Mouse (Mus musculus): ENCODE results near the gene Ppp1r3d.

Gene Ppp1r3d

GRCm38 (mm10) chr2:178414261-178415149 is at the start of gene Ppp1r3d, which contains the start of gene Fam217b:
Ppp1r3d (minus strand) TSS chr2:178414472.
Fam217b (plus strand) TSS chr2:178414524.
- peak; percentile 43 for DNase-seq (ENCODE audit: low spot score)

- DNase-seq (ENCODE audit: low spot score): no peak
Observed at GRCm38 (mm10) chr2:178460353-178460752, 46.1 kb upstream of the Ppp1r3d start.

- DNase-seq (ENCODE audit: low spot score): no peak
Observed at GRCm38 (mm10) chr2:178457414-178457813, 43.1 kb upstream of the Ppp1r3d start.

GRCm38 (mm10) chr2:178454664-178455516 is 40.6 kb upstream of the Ppp1r3d start:
- DNase-seq (ENCODE audit: low spot score): peak; percentile 24

- DNase-seq (ENCODE audit: low spot score): no peak
Observed at GRCm38 (mm10) chr2:178450961-178451360, 36.7 kb upstream of the Ppp1r3d start.

GRCm38 (mm10) chr2:178450236-178450635 is 36.0 kb upstream of the Ppp1r3d start:
- DNase-seq (ENCODE audit: low spot score): no peak

GRCm38 (mm10) chr2:178449386-178449785 is 35.1 kb upstream of the Ppp1r3d start:
- no peak for DNase-seq (ENCODE audit: low spot score)

- no peak for DNase-seq (ENCODE audit: low spot score)
Observed at GRCm38 (mm10) chr2:178437311-178437710, 23.0 kb upstream of the Ppp1r3d start.

- no peak for DNase-seq (ENCODE audit: low spot score)
Observed at GRCm38 (mm10) chr2:178433903-178434302, 19.6 kb upstream of the Ppp1r3d start.

GRCm38 (mm10) chr2:178433495-178433894 is 19.2 kb upstream of the Ppp1r3d start:
- no peak for DNase-seq (ENCODE audit: low spot score)

GRCm38 (mm10) chr2:178430231-178430630 is 16.0 kb upstream of the Ppp1r3d start, which contains the start of gene Cdh26:
Cdh26 (plus strand) TSS chr2:178430531.
- DNase-seq (ENCODE audit: low spot score): no peak

- no peak for DNase-seq (ENCODE audit: low spot score)
Observed at GRCm38 (mm10) chr2:178429426-178429825, 15.2 kb upstream of the Ppp1r3d start.

GRCm38 (mm10) chr2:178428676-178429075 is 14.4 kb upstream of the Ppp1r3d start:
- no peak for DNase-seq (ENCODE audit: low spot score)

- no peak for DNase-seq (ENCODE audit: low spot score)
Observed at GRCm38 (mm10) chr2:178428183-178428582, 13.9 kb upstream of the Ppp1r3d start.

GRCm38 (mm10) chr2:178427181-178427580 is 12.9 kb upstream of the Ppp1r3d start:
- no peak for DNase-seq (ENCODE audit: low spot score)

- no peak for DNase-seq (ENCODE audit: low spot score)
Observed at GRCm38 (mm10) chr2:178426229-178426628, 12.0 kb upstream of the Ppp1r3d start.

- no peak for DNase-seq (ENCODE audit: low spot score)
Observed at GRCm38 (mm10) chr2:178423223-178423622, 9.0 kb upstream of the Ppp1r3d start.

- no peak for DNase-seq (ENCODE audit: low spot score)
Observed at GRCm38 (mm10) chr2:178422186-178422585, 7.9 kb upstream of the Ppp1r3d start.

GRCm38 (mm10) chr2:178421603-178422002 is 7.3 kb upstream of the Ppp1r3d start:
- no peak for DNase-seq (ENCODE audit: low spot score)

GRCm38 (mm10) chr2:178420576-178420975 is 6.3 kb upstream of the Ppp1r3d start:
- DNase-seq (ENCODE audit: low spot score): no peak

- DNase-seq (ENCODE audit: low spot score): no peak
Observed at GRCm38 (mm10) chr2:178416970-178417369, 2.7 kb upstream of the Ppp1r3d start.

GRCm38 (mm10) chr2:178416427-178416826 is 2.2 kb upstream of the Ppp1r3d start:
- DNase-seq (ENCODE audit: low spot score): peak; percentile 24

- DNase-seq (ENCODE audit: low spot score): no peak
Observed at GRCm38 (mm10) chr2:178415150-178415448, 827 bp upstream of the Ppp1r3d start.

Data from urinary bladder, postnatal 14 days (tissue).